Mouse (Mus musculus) liver, embryonic 12.5 days (tissue): ENCODE measurements around the gene Actl6b. TPM values are rescaled to one million over a fixed set of nuclear protein-coding genes. Genes with fewer than 3 reads are reported as not detected.
"Not testable (repeated sequence)": the region's sequence is repeated elsewhere in the genome, so short reads cannot be mapped to it uniquely, and the experiment has no call there.

Experiments
- ATAC-seq: fragments of 200-750 bp; cut with Nextera tagmentation; 2 replicates; pipeline ENCODE4 v1.8.0; 2017; ENCODE audit warnings: moderate number of reproducible peaks, mild to moderate bottlenecking, moderate library complexity
- H3K27ac ChIP-seq: fragments of 300-500 bp; sonication (generic); 2 replicates; pipeline ENCODE4 v1.5.1; 2016; ENCODE audit warnings: mild to moderate bottlenecking
- H3K27me3 ChIP-seq: fragments of 300-500 bp; sonication (generic); replicated peaks from 2 replicates; pipeline ENCODE4 v1.6.1; 2016; ENCODE audit warnings: mild to moderate bottlenecking, moderate library complexity
- H3K36me3 ChIP-seq: fragments of 300-500 bp; sonication (generic); 2 replicates; pipeline ENCODE4 v1.6.1; 2016; ENCODE audit warnings: mild to moderate bottlenecking, moderate library complexity
- H3K4me1 ChIP-seq: fragments of 300-500 bp; sonication (generic); 2 replicates; pipeline ENCODE4 v1.6.1; 2016
- H3K4me2 ChIP-seq: fragments of 300-500 bp; sonication (generic); 2 replicates; pipeline ENCODE4 v1.6.1; 2016; ENCODE audit warnings: mild to moderate bottlenecking, moderate library complexity
- H3K4me3 ChIP-seq: fragments of 300-500 bp; sonication (generic); 2 replicates; pipeline ENCODE4 v1.5.1; 2016; ENCODE audit warnings: mild to moderate bottlenecking, moderate library complexity
- H3K9ac ChIP-seq: fragments of 300-500 bp; sonication (generic); 2 replicates; pipeline ENCODE4 v1.6.1; 2016; ENCODE audit warnings: mild to moderate bottlenecking, moderate library complexity
- H3K9me3 ChIP-seq: fragments of 300-500 bp; sonication (generic); replicated peaks from 2 replicates; pipeline ENCODE4 v1.6.1; 2016; ENCODE audit warnings: mild to moderate bottlenecking, moderate library complexity
- WGBS: fragments of 180-500 bp; shearing (Covaris S2); methylation state at CpG from one replicate; pipeline ENCODE4 v1.1.7; 2016; ENCODE audit not compliant: insufficient replicate concordance; 5-methylcytosine and 5-hydroxymethylcytosine counted together
- microRNA-seq: library from miRNA; unstranded; fragments of <30 nt; microRNA quantifications from one replicate; pipeline ENCODE4, GENCODE M21; 2017
- polyA plus RNA-seq: library from polyadenylated mRNA; unstranded; fragments of >200 nt; fragmentation: Nextera tagmentation; extraction: Ambion mirVana; gene quantifications from 2 replicates; pipeline ENCODE4 v1.2.1, GENCODE M21; 2016

Actl6b gene
- polyA plus RNA-seq, 1 experiment from 2014 or later, result not detected

- Histone ChIP-seq H3K9ac (0 out of 2 replicates have a peak overlapping the region, but pooled peaks have one; percentile 2), H3K4me1 (peaks cover 58% of the 10 kb centered on the region), H3K4me2 (peak overlapping the region; percentile 39), H3K27ac (peak overlapping the region; percentile 59), H3K4me3 (peak overlapping the region; percentile 7), H3K27me3 (peaks cover 30% of the 10 kb centered on the region), H3K36me3 (peaks cover 17% of the 10 kb centered on the region), H3K9me3 (no peaks in the 10 kb centered on the region)
- ATAC-seq, result no peak
- WGBS, result 33% methylated on average over 12 of the region's 12 CpGs
Observed at GRCm38 (mm10) chr5:137610548-137611244, 57.4 kb downstream of the Actl6b start.

GRCm38 (mm10) chr5:137611245-137611602 lies 57.9 kb downstream of the Actl6b start:
- Histone ChIP-seq H3K9me3 (no peaks in the 10 kb centered on the region), H3K36me3 (peaks cover 12% of the 10 kb centered on the region), H3K4me2 (peak overlapping the region; percentile 39), H3K4me3 (peak overlapping the region; percentile 7), H3K9ac (0 out of 2 replicates have a peak overlapping the region, but pooled peaks have one; percentile 2), H3K4me1 (peaks cover 53% of the 10 kb centered on the region), H3K27ac (peak overlapping the region; percentile 59), H3K27me3 (peaks cover 30% of the 10 kb centered on the region)
- no peak for ATAC-seq
- 20% methylated on average over 6 of the region's 6 CpGs for WGBS

GRCm38 (mm10) chr5:137613076-137613475 lies 59.8 kb downstream of the Actl6b start:
- Histone ChIP-seq H3K27ac (no peak overlapping the region), H3K4me3 (no peak overlapping the region), H3K27me3 (peaks cover 33% of the 10 kb centered on the region), H3K4me2 (no peak overlapping the region), H3K36me3 (no peaks in the 10 kb centered on the region), H3K9ac (no peak overlapping the region), H3K4me1 (peaks cover 53% of the 10 kb centered on the region), H3K9me3 (no peaks in the 10 kb centered on the region)
- 74% methylated on average over 5 of the region's 5 CpGs for WGBS
- no peak for ATAC-seq

- no peaks in the 10 kb centered on the region for H3K36me3 ChIP-seq
- H3K9ac ChIP-seq, result no peak within 1 kb of the TSS
- no peaks in the 10 kb centered on the region for H3K9me3 ChIP-seq
- H3K27me3 ChIP-seq, result peaks cover 33% of the 10 kb centered on the region
- WGBS, result 41% methylated on average over 11 of the region's 11 CpGs
- H3K4me2 ChIP-seq, result no peak within 1 kb of the TSS
- H3K4me1 ChIP-seq, result peaks cover 48% of the 10 kb centered on the region
- H3K4me3 ChIP-seq, result no peak within 1 kb of the TSS
- ATAC-seq, result no peak
- no peak within 1 kb of the TSS for H3K27ac ChIP-seq
Observed at GRCm38 (mm10) chr5:137613550-137613949, 60.2 kb downstream of the Actl6b start, which contains the start of gene Pcolce. Pcolce (minus strand) TSS chr5:137613784.

GRCm38 (mm10) chr5:137614921-137615320 lies 61.6 kb downstream of the Actl6b start:
- not testable (repeated sequence) for H3K36me3 ChIP-seq, H3K4me2 ChIP-seq, H3K9ac ChIP-seq, H3K4me3 ChIP-seq, ATAC-seq, H3K27ac ChIP-seq, H3K9me3 ChIP-seq
- H3K4me1 ChIP-seq, result peaks cover 35% of the 10 kb centered on the region
- 82% methylated on average over 2 of the region's 2 CpGs for WGBS
- H3K27me3 ChIP-seq, result peaks cover 22% of the 10 kb centered on the region

GRCm38 (mm10) chr5:137615347-137615746 lies 62.0 kb downstream of the Actl6b start:
- WGBS, result 69% methylated on average over 7 of the region's 7 CpGs

More at GRCm38 (mm10) chr5:137615347-137615746, 62.0 kb downstream of the Actl6b start:
- Histone ChIP-seq H3K4me1 (peaks cover 30% of the 10 kb centered on the region), H3K4me2 (no peak overlapping the region), H3K4me3 (no peak overlapping the region), H3K9ac (no peak overlapping the region), H3K9me3 (no peaks in the 10 kb centered on the region), H3K27me3 (peaks cover 23% of the 10 kb centered on the region), H3K36me3 (no peaks in the 10 kb centered on the region), H3K27ac (no peak overlapping the region)
- no peak for ATAC-seq

Small RNA genes lying within 50 kb of the gene (microRNA-seq; reads per million reads assigned to microRNA genes)
- 1.1 reads per million for gene Mir6418

Other genes with a start within 250 kb of the Actl6b start
- gene Srrt, start 245.8 kb upstream of the Actl6b start, polyA plus RNA-seq, result 125 and 128 TPM in 2 replicates
- gene Trip6, start 239.1 kb upstream of the Actl6b start, polyA plus RNA-seq, result 16.8 and 18.7 TPM in 2 replicates
- gene Slc12a9, start 219.9 kb upstream of the Actl6b start, polyA plus RNA-seq, result 5.0 and 5.8 TPM in 2 replicates
- 14.2 and 15.7 TPM in 2 replicates for gene Ephb4, start 203.4 kb upstream of the Actl6b start, polyA plus RNA-seq
- 0.29 and 0.31 TPM in 2 replicates for gene Zan, start 76.5 kb upstream of the Actl6b start, polyA plus RNA-seq
- gene Pop7, start 51.0 kb upstream of the Actl6b start, polyA plus RNA-seq, result 48.4 and 55.3 TPM in 2 replicates
- 5.6 and 6.0 TPM in 2 replicates for gene Gigyf1, start 35.0 kb upstream of the Actl6b start, polyA plus RNA-seq
- gene Epo, start 20.3 kb upstream of the Actl6b start, polyA plus RNA-seq, result 1.7 and 2.3 TPM in 2 replicates
- gene Gnb2, start 20.0 kb upstream of the Actl6b start, polyA plus RNA-seq, result 215 and 221 TPM in 2 replicates
- 51.0 and 53.9 TPM in 2 replicates for gene Tfr2, start 16.3 kb downstream of the Actl6b start, polyA plus RNA-seq
- gene Mospd3, start 47.5 kb downstream of the Actl6b start, polyA plus RNA-seq, result 45.5 and 48.4 TPM in 2 replicates
- 21.1 and 22.1 TPM in 2 replicates for gene Pcolce, start 60.3 kb downstream of the Actl6b start, polyA plus RNA-seq
- gene Fbxo24, start 75.5 kb downstream of the Actl6b start, polyA plus RNA-seq, result 0.10 TPM in 1 of 2 replicates, not detected in the other
- 33.4 and 36.0 TPM in 2 replicates for gene Lrch4, start 75.6 kb downstream of the Actl6b start, polyA plus RNA-seq
- gene Gm20605, start 75.7 kb downstream of the Actl6b start, polyA plus RNA-seq, result 7.8 and 9.0 TPM in 2 replicates
- gene Sap25, start 87.8 kb downstream of the Actl6b start, polyA plus RNA-seq, result 6.0 and 6.5 TPM in 2 replicates
- gene Irs3, start 92.2 kb downstream of the Actl6b start, polyA plus RNA-seq, result 0.05 and 0.07 TPM in 2 replicates
- 44.3 and 47.2 TPM in 2 replicates for gene Agfg2, start 131.2 kb downstream of the Actl6b start, polyA plus RNA-seq
- gene Nyap1, start 188.1 kb downstream of the Actl6b start, polyA plus RNA-seq, result 0.33 and 0.38 TPM in 2 replicates
- 96.0 and 99.2 TPM in 2 replicates for gene Tsc22d4, start 192.2 kb downstream of the Actl6b start, polyA plus RNA-seq
- gene Ppp1r35, start 225.3 kb downstream of the Actl6b start, polyA plus RNA-seq, result 38.6 and 39.2 TPM in 2 replicates
- gene Mepce, start 234.1 kb downstream of the Actl6b start, polyA plus RNA-seq, result 9.0 and 9.2 TPM in 2 replicates
- gene Zcwpw1, start 234.3 kb downstream of the Actl6b start, polyA plus RNA-seq, result 6.9 and 7.5 TPM in 2 replicates